Mouse (Mus musculus) cortical plate, adult 2 months (tissue): ENCODE measurements around the gene St3gal3.

Source experiments
- CTCF ChIP-seq: fragments of 200-500 bp; IDR thresholded peaks from 2 replicates; pipeline ENCODE4 v1.5.1; 2011; ENCODE audit warnings: mild to moderate bottlenecking, control low read depth, low read length; ENCODE audit not compliant: insufficient read depth; ENCODE audit errors: extremely low read depth
- POLR2A ChIP-seq: fragments of 200-500 bp; IDR thresholded peaks from 2 replicates; pipeline ENCODE4 v1.6.1; 2011; ENCODE audit warnings: mild to moderate bottlenecking, low read length, control low read depth; ENCODE audit not compliant: insufficient read depth; ENCODE audit errors: extremely low read depth

GRCm38 (mm10) chr4:117984993-117985587, 149.6 kb downstream of the St3gal3 start:
- TF ChIP-seq CTCF (no peak), POLR2A (no peak)
